Mouse (Mus musculus) neutrophil, adult 5-6 weeks (primary cell): ENCODE measurements at regions not wholly inside any gene's neighbourhood (a gene's known extent, or its start where the extent isn't known, plus 50 kb on each side); places are given as distances from the start of the nearest gene placed in this dataset.

Experiments
- ATAC-seq: fragments of 151-379, 151-347 bp; 2 replicates; pipeline ENCODE4 v1.8.0; 2017; ENCODE audit warnings: mild to moderate bottlenecking, moderate TSS enrichment; ENCODE audit not compliant: insufficient number of reproducible peaks, poor library complexity, low FRiP score, severe bottlenecking; ENCODE audit errors: extremely low read depth

DNA sequence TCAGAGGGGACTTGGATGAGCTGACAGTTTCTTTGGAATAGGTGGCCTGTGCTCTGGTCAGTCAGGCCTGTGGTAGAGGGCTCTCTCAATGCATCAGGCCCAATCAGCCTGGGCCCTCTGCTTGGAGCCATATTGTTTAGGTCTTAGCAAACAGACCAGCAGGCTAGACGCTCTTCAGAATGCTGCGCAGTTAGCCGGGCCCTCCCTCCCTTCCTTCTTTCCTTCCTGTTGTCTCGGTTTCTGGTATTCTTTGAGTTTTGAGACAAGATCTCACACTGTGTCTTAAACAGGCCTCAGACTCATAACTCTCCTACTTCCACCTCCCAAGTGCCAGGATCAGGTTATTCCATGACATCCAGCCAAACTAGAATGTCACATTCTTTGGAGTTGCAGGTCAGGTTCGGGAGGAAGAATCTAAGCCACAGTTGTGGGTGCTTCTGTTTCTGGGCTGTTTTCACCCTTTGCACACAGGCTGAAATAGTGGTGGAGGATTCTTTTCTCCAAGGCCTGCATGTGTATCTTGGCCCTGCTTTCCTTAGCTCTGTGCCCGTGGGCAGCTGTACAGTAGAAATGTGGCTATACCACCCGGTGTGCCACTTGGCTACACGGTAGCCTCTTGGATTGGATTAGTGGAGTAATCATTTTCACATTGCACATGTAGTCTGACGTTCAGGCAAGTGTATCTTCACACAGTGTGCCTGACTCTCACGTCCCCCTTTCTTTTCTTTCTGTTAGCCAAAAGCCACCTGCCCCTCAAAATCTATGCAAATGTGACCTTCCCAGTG lies 62.4 kb upstream of the Bcl6 start:
- no peak for ATAC-seq

GRCm38 (mm10) chr16:24043779-24044178 lies 55.1 kb upstream of the Bcl6 start:
- ATAC-seq = no peak

GRCm38 (mm10) chr16:24042977-24043376 lies 54.3 kb upstream of the Bcl6 start:
- no peak for ATAC-seq

- no peak for ATAC-seq
Measured at GRCm38 (mm10) chr16:24042216-24042615, 53.6 kb upstream of the Bcl6 start.

- peak; percentile 56; the same call in 1 of the 2 replicates for ATAC-seq
Measured at GRCm38 (mm10) chr16:24041403-24041802, 52.8 kb upstream of the Bcl6 start.

- no peak for ATAC-seq
Measured at GRCm38 (mm10) chr16:24039765-24040164, 51.1 kb upstream of the Bcl6 start.
